Mouse (Mus musculus): ENCODE data around the gene Fkbp1b.
"Not testable (repeated sequence)": the region's sequence is repeated elsewhere in the genome, so short reads cannot be mapped to it uniquely, and the experiment has no call there.

The Fkbp1b gene

DNA sequence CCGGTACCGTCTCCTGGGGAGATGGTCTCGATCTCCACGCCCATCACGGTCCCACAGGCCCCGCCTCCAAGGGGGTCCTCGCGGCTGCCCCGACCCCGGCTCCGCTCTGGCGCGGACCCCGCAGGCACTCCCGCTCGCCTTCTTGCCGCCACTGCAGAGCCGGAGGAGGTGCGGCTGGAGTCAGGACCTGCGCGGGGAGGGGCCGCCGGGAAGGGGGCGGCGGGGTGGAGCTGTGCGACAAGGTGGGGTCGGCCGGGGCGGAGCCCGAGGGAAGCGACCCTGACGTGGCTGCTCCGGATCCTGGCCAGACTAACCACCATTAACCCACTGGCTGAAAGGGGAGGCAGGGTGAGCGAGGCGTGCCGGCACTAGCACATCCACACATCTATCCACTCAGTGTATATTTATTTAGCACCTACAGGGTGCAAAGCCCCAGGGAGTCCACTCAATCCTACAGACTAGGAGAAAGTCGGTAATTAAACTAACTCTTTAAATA lies at the start of gene Fkbp1b:
Gene Fkbp1b (minus strand): TSS at position 200 of the 496 bp plus-strand sequence.
- peak; percentile 40 for DNase-seq (ENCODE audit: low spot score in 2 of 2)

GRCm38 (mm10) chr12:4889891-4890290 lies 48.5 kb upstream of the Fkbp1b start:
- no peak for DNase-seq (ENCODE audit: low spot score in 2 of 2)

DNA sequence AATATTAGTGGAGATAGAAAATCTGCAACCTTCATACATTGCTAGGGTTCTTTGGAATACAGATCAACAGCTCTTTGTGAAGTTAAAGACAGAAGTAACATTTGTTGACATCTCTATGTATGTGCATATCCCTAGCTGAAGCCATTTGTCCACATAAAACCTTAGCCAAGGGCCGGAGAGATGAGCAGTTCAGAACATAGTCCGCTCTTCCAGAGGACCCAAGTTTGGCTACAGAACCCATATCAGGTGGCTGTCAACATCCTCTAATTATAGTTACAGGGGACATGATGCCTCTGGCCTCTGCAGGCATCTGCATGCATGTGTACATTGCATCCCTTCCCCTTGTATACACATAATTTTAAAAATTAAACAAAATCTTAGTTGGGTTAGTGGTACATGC lies 47.9 kb upstream of the Fkbp1b start:
- no peak for DNase-seq (ENCODE audit: low spot score in 2 of 2)

DNA sequence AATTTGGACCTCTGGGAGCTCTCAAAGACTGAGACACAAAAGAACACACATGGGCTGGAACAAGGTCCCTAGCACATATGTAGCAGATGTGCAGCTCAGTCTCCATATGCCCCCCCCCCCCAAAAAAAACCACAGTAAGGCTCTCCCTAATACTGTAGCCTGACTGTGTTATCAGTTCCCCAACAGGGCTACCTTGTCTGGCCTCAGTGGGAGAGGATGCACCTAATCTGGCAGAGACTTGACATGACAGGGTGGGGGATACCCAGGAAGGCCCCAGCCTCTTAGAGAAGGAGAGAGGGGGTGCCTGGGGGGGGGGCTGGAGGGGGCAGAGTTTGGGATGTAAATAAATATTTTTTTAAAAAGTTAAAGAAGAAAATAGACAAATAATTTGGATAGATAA lies 47.3 kb upstream of the Fkbp1b start:
- no peak for DNase-seq (ENCODE audit: low spot score in 2 of 2)

DNA sequence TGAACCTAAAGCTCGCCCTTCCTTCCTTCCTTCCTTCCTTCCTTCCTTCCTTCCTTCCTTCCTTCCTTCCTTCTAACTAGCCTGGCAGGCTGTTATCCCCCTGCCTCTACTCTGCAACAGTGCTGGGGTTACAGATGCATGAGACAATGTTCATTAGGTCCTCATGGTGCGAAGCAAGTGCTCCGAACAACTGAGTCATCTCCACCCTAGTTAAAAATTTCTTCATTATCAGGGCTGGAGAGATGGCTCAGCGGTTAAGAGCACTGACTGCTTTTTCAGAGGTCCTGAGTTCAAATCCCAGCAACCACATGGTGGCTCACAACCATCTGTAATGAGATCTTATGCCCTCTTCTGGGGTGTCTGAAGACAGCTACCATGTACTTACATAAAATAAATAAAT lies 45.2 kb upstream of the Fkbp1b start:
- not testable (repeated sequence) for DNase-seq (ENCODE audit: low spot score in 2 of 2)

GRCm38 (mm10) chr12:4885062-4885461 lies 43.7 kb upstream of the Fkbp1b start:
- DNase-seq (ENCODE audit: low spot score in 2 of 2), result no peak

GRCm38 (mm10) chr12:4882086-4882485 lies 40.7 kb upstream of the Fkbp1b start:
- no peak for DNase-seq (ENCODE audit: low spot score in 2 of 2)

- peak in 1 of 2 experiments; percentile 17 for DNase-seq (ENCODE audit: low spot score in 2 of 2)
Observed at GRCm38 (mm10) chr12:4879048-4879447, 37.7 kb upstream of the Fkbp1b start.

GRCm38 (mm10) chr12:4878296-4878783 lies 36.9 kb upstream of the Fkbp1b start:
- no peak for DNase-seq (ENCODE audit: low spot score in 2 of 2)

GRCm38 (mm10) chr12:4875623-4876022 lies 34.2 kb upstream of the Fkbp1b start:
- no peak for DNase-seq (ENCODE audit: low spot score in 2 of 2)

GRCm38 (mm10) chr12:4874161-4874927 lies 33.0 kb upstream of the Fkbp1b start, which contains the start of gene Mfsd2b:
Gene Mfsd2b (minus strand): TSS chr12:4874359.
- DNase-seq (ENCODE audit: low spot score in 2 of 2), result peak; percentile 33 to 42

- no peak for DNase-seq (ENCODE audit: low spot score in 2 of 2)
Observed at GRCm38 (mm10) chr12:4873531-4873930, 32.1 kb upstream of the Fkbp1b start.

- DNase-seq (ENCODE audit: low spot score in 2 of 2), result no peak
Observed at GRCm38 (mm10) chr12:4872983-4873477, 31.6 kb upstream of the Fkbp1b start.

- no peak for DNase-seq (ENCODE audit: low spot score in 2 of 2)
Observed at GRCm38 (mm10) chr12:4872273-4872672, 30.9 kb upstream of the Fkbp1b start.

- DNase-seq (ENCODE audit: low spot score in 2 of 2), result no peak
Observed at GRCm38 (mm10) chr12:4871260-4871659, 29.9 kb upstream of the Fkbp1b start.

- no peak for DNase-seq (ENCODE audit: low spot score in 2 of 2)
Observed at GRCm38 (mm10) chr12:4868924-4869323, 27.5 kb upstream of the Fkbp1b start.

DNA sequence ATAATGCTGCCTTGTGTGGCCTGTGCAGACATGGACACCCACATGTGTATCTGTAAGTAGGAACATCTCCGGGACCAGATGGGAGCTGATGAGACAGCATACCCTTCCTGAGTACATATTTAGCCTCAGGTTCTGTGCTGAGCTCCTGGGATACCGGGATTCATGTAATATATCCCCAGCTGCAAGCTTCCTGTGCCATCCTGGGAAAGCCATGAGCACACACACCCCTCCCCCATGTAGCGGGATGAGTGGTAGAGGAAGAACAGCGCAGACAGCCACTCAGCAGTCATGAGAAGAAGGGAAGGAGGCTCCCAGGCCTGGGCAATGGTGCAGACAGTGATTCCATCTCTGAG lies 22.9 kb upstream of the Fkbp1b start:
- DNase-seq (ENCODE audit: low spot score in 2 of 2), result peak; percentile 55 to 57

DNA sequence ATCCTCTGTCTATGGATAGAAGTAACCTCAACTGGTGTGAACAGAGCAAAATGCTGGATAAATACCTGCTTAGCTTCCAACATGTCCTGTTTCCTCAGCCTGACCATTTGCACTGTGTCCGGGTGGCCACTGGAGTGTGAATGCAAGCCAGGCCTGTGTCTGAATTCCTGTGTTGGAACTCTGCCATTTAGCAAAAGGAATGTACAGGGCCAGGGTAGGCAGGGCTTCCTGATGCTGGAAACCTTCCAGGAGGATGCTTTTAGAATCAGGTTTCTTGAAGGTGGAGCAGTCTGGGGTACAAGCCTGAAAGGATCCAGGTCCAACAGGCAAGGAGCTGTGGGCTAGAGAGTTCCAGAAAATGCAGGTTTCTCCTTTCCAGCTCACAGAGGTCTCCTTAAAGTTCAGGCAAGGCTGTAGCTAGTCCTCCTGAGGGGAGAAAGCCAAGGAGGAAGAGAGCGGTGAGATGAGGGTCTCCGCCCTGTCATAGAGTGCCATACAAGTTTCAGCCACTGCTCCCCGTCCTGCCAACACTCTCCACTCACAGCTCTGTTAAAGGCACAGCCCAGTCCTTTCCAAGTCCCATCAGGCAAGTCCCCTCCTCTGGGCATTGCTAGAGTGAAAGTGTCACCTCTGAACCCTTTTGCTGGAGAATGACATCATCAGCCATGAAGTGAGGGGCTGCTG lies 22.4 kb upstream of the Fkbp1b start:
- peak in 1 of 2 experiments; percentile 15 for DNase-seq (ENCODE audit: low spot score in 2 of 2)

DNA sequence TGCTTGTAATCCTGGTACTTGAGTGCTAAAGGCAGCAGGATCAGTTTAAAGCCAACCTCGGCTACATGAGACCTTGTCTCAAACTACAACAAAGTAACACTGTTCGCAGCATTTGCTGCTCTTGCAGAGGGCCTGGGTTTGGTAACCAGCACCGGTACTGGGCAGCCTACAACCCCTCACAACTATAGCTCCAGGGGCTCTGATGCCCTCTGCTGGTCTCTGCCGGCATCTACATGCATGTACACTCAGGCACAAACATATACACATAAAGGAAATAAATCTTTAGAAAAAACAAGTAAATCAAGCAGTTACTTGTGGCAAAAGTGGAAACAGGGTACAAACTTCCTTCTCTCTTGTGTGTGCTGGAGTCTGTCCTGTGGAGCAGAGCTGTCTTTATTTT lies 21.3 kb upstream of the Fkbp1b start:
- no peak for DNase-seq (ENCODE audit: low spot score in 2 of 2)

DNA sequence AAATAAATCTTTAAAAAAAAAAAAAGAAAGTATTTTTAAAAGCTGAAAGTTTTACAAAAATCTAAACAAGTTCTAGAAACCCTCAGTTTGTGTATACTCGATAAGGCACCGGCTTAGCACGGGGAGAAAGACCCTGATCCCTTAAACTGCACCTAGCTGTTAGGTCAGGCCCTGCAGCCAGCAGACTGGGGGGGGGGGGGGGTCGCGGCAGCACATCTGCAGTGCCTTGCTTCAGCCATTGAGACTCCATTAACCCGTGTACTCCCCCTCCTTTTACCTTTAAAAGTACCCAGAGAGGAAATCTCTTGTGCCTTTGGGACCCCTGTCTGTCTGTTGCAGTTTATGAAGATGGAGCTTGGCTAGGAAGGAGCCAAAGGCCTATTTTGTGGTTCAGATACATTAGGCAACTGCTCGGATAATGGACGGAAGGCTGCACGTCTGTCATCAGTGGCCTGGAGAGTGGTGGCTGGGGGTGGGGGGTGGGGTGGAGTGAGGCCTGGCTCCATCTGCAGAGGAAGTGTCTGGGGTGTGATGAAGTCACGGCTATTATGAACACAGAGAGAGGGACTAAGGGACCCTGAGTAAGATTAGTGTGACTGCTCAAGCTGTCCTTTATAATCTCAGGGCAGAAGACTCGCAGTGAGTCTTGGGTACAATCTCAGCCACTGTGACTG lies 18.0 kb upstream of the Fkbp1b start:
- no peak for DNase-seq (ENCODE audit: low spot score in 2 of 2)

DNA sequence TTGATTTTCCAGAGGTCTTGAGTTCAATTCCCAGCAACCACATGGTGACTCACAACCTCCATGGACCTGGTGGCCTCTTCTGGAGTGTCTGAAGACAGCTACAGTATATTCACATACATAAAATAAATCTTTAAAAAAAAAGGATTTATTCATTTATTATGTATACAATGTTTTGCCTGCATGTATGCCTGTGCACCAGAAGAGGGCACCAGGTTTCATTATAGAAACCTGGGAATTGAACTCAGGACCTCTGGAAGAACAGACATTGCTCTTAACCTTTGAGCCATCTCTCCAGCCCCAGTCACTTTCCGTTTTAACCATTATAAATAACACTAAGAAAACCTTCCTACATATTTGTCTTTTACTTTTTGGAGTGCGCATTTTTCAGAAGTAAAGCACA lies 15.4 kb upstream of the Fkbp1b start:
- no peak for DNase-seq (ENCODE audit: low spot score in 2 of 2)

GRCm38 (mm10) chr12:4856160-4856559 lies 14.8 kb upstream of the Fkbp1b start:
- DNase-seq (ENCODE audit: low spot score in 2 of 2), result no peak
